42 mouse cellular contexts compared by ENCODE assay signal in the genomic region with DNA sequence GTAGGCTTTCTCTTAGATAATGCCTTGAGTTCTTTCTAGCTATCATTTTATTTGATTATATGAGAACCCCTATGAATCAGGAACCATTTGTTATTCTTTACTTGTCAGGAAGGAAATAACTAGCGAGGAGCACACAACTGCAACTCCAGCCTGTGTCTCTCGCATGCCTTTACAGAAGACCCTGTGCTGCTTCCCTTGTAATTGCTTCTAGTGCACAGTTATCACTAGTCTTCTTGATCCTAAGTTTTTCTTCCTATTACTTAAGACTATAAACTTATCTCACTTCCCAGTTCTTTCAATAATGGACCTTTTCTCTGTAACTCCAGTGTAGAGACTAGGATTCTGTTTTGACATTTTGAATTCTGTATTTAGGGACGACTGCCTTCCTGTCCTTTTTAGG. TPM values are rescaled to one million over a fixed set of nuclear protein-coding genes. Genes with fewer than 3 reads are reported as not detected.
"Had no signal": no experiment of that assay in that cellular context is flagged by ENCODE, and none has a peak within 500 bp of the region (broad histone marks: within the 10 kb centered on the region; RNA-seq: fewer than 3 reads in every experiment).

No protein-coding gene starts in this region.

- H3K9ac ChIP-seq: heart, embryonic 12.5 days; heart, embryonic 15.5 days; hindbrain, embryonic 13.5 days; hindbrain, embryonic 15.5 days; kidney, embryonic 15.5 days; limb, embryonic 12.5 days had no signal

- H3K27me3 ChIP-seq: heart, embryonic 12.5 days; heart, embryonic 15.5 days; hindbrain, embryonic 13.5 days; hindbrain, embryonic 15.5 days; kidney, embryonic 15.5 days; limb, embryonic 12.5 days had no signal

- H3K9me3 ChIP-seq: heart, embryonic 10.5 days; heart, embryonic 12.5 days; heart, embryonic 15.5 days; hindbrain, embryonic 10.5 days; hindbrain, embryonic 13.5 days; hindbrain, embryonic 15.5 days; kidney, embryonic 15.5 days; limb, embryonic 10.5 days; limb, embryonic 12.5 days had no signal

- H3K4me3 ChIP-seq: gastrocnemius, adult 2 months; heart, embryonic 10.5 days; heart, embryonic 12.5 days; heart, embryonic 15.5 days; hindbrain, embryonic 10.5 days; hindbrain, embryonic 13.5 days; hindbrain, embryonic 15.5 days; kidney, embryonic 15.5 days; limb, embryonic 10.5 days; limb, embryonic 12.5 days had no signal

- ATAC-seq: forebrain, embryonic 16.5 days; hindbrain, postnatal 0 days; intestine, embryonic 16.5 days had no signal

- DNase-seq: gastrocnemius, adult 2 months; gastrocnemius, postnatal 10 days; gastrocnemius, postnatal 25 days; heart, adult 18-20 months; heart, postnatal 4 days; kidney, adult 11 months; kidney, adult 2 months; kidney, adult 9 months; kidney, postnatal 14 days; kidney, postnatal 36 days; layer of hippocampus, adult 9-11 months; layer of hippocampus, postnatal 36 days had no signal

- H3K36me3 ChIP-seq: heart, embryonic 10.5 days; heart, embryonic 12.5 days; heart, embryonic 15.5 days; hindbrain, embryonic 10.5 days; hindbrain, embryonic 13.5 days; hindbrain, embryonic 15.5 days; kidney, embryonic 15.5 days; limb, embryonic 10.5 days; limb, embryonic 12.5 days had no signal

- H3K4me1 ChIP-seq: heart, embryonic 10.5 days; heart, embryonic 15.5 days; hindbrain, embryonic 10.5 days; hindbrain, embryonic 13.5 days; hindbrain, embryonic 15.5 days; kidney, embryonic 15.5 days; limb, embryonic 10.5 days; limb, embryonic 12.5 days had no signal

- H3K4me2 ChIP-seq: heart, embryonic 12.5 days; heart, embryonic 15.5 days; hindbrain, embryonic 13.5 days; hindbrain, embryonic 15.5 days; kidney, embryonic 15.5 days; limb, embryonic 12.5 days had no signal

- H3K27ac ChIP-seq: gastrocnemius, adult 2 months; heart, embryonic 10.5 days; heart, embryonic 15.5 days; hindbrain, embryonic 10.5 days; hindbrain, embryonic 13.5 days; hindbrain, embryonic 15.5 days; hindbrain, postnatal 0 days; kidney, embryonic 15.5 days; kidney, postnatal 0 days; limb, embryonic 10.5 days; limb, embryonic 12.5 days had no signal

RNA-seq across cellular contexts. Expression of gene Olfr575, which starts 0.4 kb away (rescaled TPM):
- total RNA-seq: gastrocnemius, adult 2 months; gastrocnemius, postnatal 10 days; gastrocnemius, postnatal 25 days; gastrocnemius, postnatal 4 days; granulocyte monocyte progenitor cell, adult 5-6 weeks; heart, adult 18-20 months; heart, adult 8-10 months; heart, postnatal 25 days; heart, postnatal 4 days; hindbrain, postnatal 0 days; layer of hippocampus, adult 18-20 months; layer of hippocampus, adult 8-10 months; layer of hippocampus, postnatal 14 days; layer of hippocampus, postnatal 36 days; left cerebral cortex, adult 18-20 months; left cerebral cortex, adult 8-10 months; left cerebral cortex, postnatal 10 days; left cerebral cortex, postnatal 36 days; liver, adult 2 months had no signal
- polyA plus RNA-seq: forebrain, embryonic 16.5 days; frontal cortex, adult 2 months; heart, embryonic 10.5 days; heart, embryonic 12.5 days; heart, embryonic 15.5 days; heart, postnatal 0 days; hindbrain, embryonic 10.5 days; hindbrain, embryonic 13.5 days; hindbrain, embryonic 15.5 days; hindbrain, postnatal 0 days; intestine, embryonic 14.5 days; intestine, embryonic 16.5 days; kidney, adult 2 months; kidney, embryonic 15.5 days; kidney, postnatal 0 days; large intestine, adult 2 months; limb, embryonic 10.5 days; limb, embryonic 12.5 days; limb, embryonic 14.5 days; liver, adult 2 months had no signal

RNA-seq across cellular contexts. Expression of gene Olfr576, which starts 4.3 kb away (rescaled TPM):
- total RNA-seq: gastrocnemius, adult 2 months; gastrocnemius, postnatal 10 days; gastrocnemius, postnatal 25 days; gastrocnemius, postnatal 4 days; granulocyte monocyte progenitor cell, adult 5-6 weeks; heart, adult 18-20 months; heart, adult 8-10 months; heart, postnatal 25 days; heart, postnatal 4 days; hindbrain, postnatal 0 days; layer of hippocampus, adult 18-20 months; layer of hippocampus, adult 8-10 months; layer of hippocampus, postnatal 14 days; layer of hippocampus, postnatal 36 days; left cerebral cortex, adult 18-20 months; left cerebral cortex, adult 8-10 months; left cerebral cortex, postnatal 10 days; left cerebral cortex, postnatal 36 days; liver, adult 2 months had no signal
- polyA plus RNA-seq: forebrain, embryonic 16.5 days; frontal cortex, adult 2 months; heart, embryonic 10.5 days; heart, embryonic 12.5 days; heart, embryonic 15.5 days; heart, postnatal 0 days; hindbrain, embryonic 10.5 days; hindbrain, embryonic 13.5 days; hindbrain, embryonic 15.5 days; hindbrain, postnatal 0 days; intestine, embryonic 14.5 days; intestine, embryonic 16.5 days; kidney, adult 2 months; kidney, embryonic 15.5 days; kidney, postnatal 0 days; large intestine, adult 2 months; limb, embryonic 10.5 days; limb, embryonic 12.5 days; limb, embryonic 14.5 days; liver, adult 2 months had no signal

RNA-seq across cellular contexts. Expression of gene Olfr574, which starts 9.9 kb away (rescaled TPM):
- total RNA-seq: gastrocnemius, adult 2 months; gastrocnemius, postnatal 10 days; gastrocnemius, postnatal 25 days; gastrocnemius, postnatal 4 days; granulocyte monocyte progenitor cell, adult 5-6 weeks; heart, adult 18-20 months; heart, adult 8-10 months; heart, postnatal 25 days; heart, postnatal 4 days; hindbrain, postnatal 0 days; layer of hippocampus, adult 18-20 months; layer of hippocampus, adult 8-10 months; layer of hippocampus, postnatal 14 days; layer of hippocampus, postnatal 36 days; left cerebral cortex, adult 18-20 months; left cerebral cortex, adult 8-10 months; left cerebral cortex, postnatal 10 days; left cerebral cortex, postnatal 36 days; liver, adult 2 months had no signal
- polyA plus RNA-seq: forebrain, embryonic 16.5 days; frontal cortex, adult 2 months; heart, embryonic 10.5 days; heart, embryonic 12.5 days; heart, embryonic 15.5 days; heart, postnatal 0 days; hindbrain, embryonic 10.5 days; hindbrain, embryonic 13.5 days; hindbrain, embryonic 15.5 days; hindbrain, postnatal 0 days; intestine, embryonic 14.5 days; intestine, embryonic 16.5 days; kidney, adult 2 months; kidney, embryonic 15.5 days; kidney, postnatal 0 days; large intestine, adult 2 months; limb, embryonic 10.5 days; limb, embryonic 12.5 days; limb, embryonic 14.5 days; liver, adult 2 months had no signal

RNA-seq across cellular contexts. Expression of gene Olfr573-ps1, which starts 15.8 kb away (rescaled TPM):
- total RNA-seq: gastrocnemius, adult 2 months; gastrocnemius, postnatal 10 days; gastrocnemius, postnatal 25 days; gastrocnemius, postnatal 4 days; granulocyte monocyte progenitor cell, adult 5-6 weeks; heart, adult 18-20 months; heart, adult 8-10 months; heart, postnatal 25 days; heart, postnatal 4 days; hindbrain, postnatal 0 days; layer of hippocampus, adult 18-20 months; layer of hippocampus, adult 8-10 months; layer of hippocampus, postnatal 14 days; layer of hippocampus, postnatal 36 days; left cerebral cortex, adult 18-20 months; left cerebral cortex, adult 8-10 months; left cerebral cortex, postnatal 10 days; left cerebral cortex, postnatal 36 days; liver, adult 2 months had no signal
- polyA plus RNA-seq: forebrain, embryonic 16.5 days; frontal cortex, adult 2 months; heart, embryonic 10.5 days; heart, embryonic 12.5 days; heart, embryonic 15.5 days; heart, postnatal 0 days; hindbrain, embryonic 10.5 days; hindbrain, embryonic 13.5 days; hindbrain, embryonic 15.5 days; hindbrain, postnatal 0 days; intestine, embryonic 14.5 days; intestine, embryonic 16.5 days; kidney, adult 2 months; kidney, embryonic 15.5 days; kidney, postnatal 0 days; large intestine, adult 2 months; limb, embryonic 10.5 days; limb, embryonic 12.5 days; limb, embryonic 14.5 days; liver, adult 2 months had no signal

RNA-seq across cellular contexts. Expression of gene Olfr577, which starts 17.6 kb away (rescaled TPM):
- total RNA-seq: gastrocnemius, adult 2 months; gastrocnemius, postnatal 10 days; gastrocnemius, postnatal 25 days; gastrocnemius, postnatal 4 days; granulocyte monocyte progenitor cell, adult 5-6 weeks; heart, adult 18-20 months; heart, adult 8-10 months; heart, postnatal 25 days; heart, postnatal 4 days; hindbrain, postnatal 0 days; layer of hippocampus, adult 18-20 months; layer of hippocampus, adult 8-10 months; layer of hippocampus, postnatal 14 days; layer of hippocampus, postnatal 36 days; left cerebral cortex, adult 18-20 months; left cerebral cortex, adult 8-10 months; left cerebral cortex, postnatal 10 days; left cerebral cortex, postnatal 36 days; liver, adult 2 months had no signal
- polyA plus RNA-seq: forebrain, embryonic 16.5 days; frontal cortex, adult 2 months; heart, embryonic 10.5 days; heart, embryonic 12.5 days; heart, embryonic 15.5 days; heart, postnatal 0 days; hindbrain, embryonic 10.5 days; hindbrain, embryonic 13.5 days; hindbrain, embryonic 15.5 days; hindbrain, postnatal 0 days; intestine, embryonic 14.5 days; intestine, embryonic 16.5 days; kidney, adult 2 months; kidney, embryonic 15.5 days; kidney, postnatal 0 days; large intestine, adult 2 months; limb, embryonic 10.5 days; limb, embryonic 12.5 days; limb, embryonic 14.5 days; liver, adult 2 months had no signal
